Mouse (Mus musculus): ENCODE data around the gene Ncoa6. TPM values are rescaled to one million over a fixed set of nuclear protein-coding genes. Genes with fewer than 3 reads are reported as not detected.

Gene Ncoa6
- total and polyA plus RNA-seq, 3 experiments, result 17.8 to 22.9 (median 20.5) TPM

DNA sequence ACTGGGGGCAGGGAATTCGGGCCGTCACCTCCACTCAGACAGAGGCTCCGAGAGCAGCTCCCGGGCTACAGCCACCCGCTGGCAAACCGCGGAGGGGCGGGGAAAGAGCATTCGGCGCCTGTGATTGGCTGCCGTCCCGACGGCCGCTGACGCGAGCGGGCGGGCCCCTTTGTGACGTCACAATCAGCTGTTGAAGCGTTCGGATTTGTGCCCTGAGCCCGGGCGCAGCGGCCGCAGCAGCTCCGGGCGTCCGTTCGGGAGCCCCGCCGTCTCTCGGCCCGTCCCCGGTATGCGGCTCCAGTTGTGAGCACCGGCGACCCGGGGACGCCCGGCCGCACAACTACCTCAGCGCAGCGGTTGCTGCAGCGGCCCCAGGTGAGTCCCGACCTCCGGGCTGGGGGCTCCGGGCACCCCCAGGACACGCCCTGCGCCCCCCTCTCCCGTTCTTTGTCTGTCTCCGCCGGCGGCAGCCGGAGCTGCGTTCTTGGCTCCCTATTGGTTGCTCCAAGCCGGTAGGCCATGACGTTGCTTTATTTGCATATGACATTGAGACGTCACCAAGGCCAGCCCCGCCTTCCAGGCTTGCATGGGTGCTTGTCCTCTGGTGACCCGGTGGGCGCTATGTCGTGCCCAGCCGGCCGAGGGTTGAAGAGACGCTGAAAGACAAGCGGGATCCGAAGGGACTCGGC is 91.9 kb downstream of the Ncoa6 start:
- Histone ChIP-seq H3K9ac (ENCODE audit: low read depth, low read length) (peak overlapping the region; percentile 89), H3K36me3 (ENCODE audit: control insufficient read depth, insufficient read depth, low read length) (peaks cover 3% of the 10 kb centered on the region; the same call in 1 of the 2 replicates), H3K27ac (peak overlapping the region; percentile 100), H3K4me3 (peak overlapping the region; percentile 81), H3K79me2 (replicated peaks; ENCODE audit: control insufficient read depth, insufficient read depth, low read length) (no peaks in the 10 kb centered on the region), H3K27me3 (ENCODE audit: control insufficient read depth, insufficient read depth, low read length) (no peaks in the 10 kb centered on the region), H3K4me1 (ENCODE audit: control insufficient read depth, insufficient read depth, low read length) (peaks cover 3% of the 10 kb centered on the region)
- WGBS, result under 1% methylated on average over 68 of the region's 68 CpGs
- DNase-seq, result peak; percentile 98 to 99
- peak; percentile 84 for TF ChIP-seq POLR2A (IDR thresholded peaks at IDR 0.05; ENCODE audit: insufficient read depth, low read depth, low read length)
- TF ChIP-seq EP300 (IDR thresholded peaks at IDR 0.05; ENCODE audit: insufficient read depth, low read depth, low read length), result 0 out of 2 replicates have a peak, but pooled peaks have one; percentile 74
- TF ChIP-seq CTCF (IDR thresholded peaks at IDR 0.05), result peak; percentile 11; the same call in 1 of the 2 replicates
- intact Hi-C loops (cut with DNase I), result loop anchor here (1.0 to 5.0 kb wide), 2 partner anchors 24 to 299 kb away; partner anchors contain the start of gene Pigu

DNA sequence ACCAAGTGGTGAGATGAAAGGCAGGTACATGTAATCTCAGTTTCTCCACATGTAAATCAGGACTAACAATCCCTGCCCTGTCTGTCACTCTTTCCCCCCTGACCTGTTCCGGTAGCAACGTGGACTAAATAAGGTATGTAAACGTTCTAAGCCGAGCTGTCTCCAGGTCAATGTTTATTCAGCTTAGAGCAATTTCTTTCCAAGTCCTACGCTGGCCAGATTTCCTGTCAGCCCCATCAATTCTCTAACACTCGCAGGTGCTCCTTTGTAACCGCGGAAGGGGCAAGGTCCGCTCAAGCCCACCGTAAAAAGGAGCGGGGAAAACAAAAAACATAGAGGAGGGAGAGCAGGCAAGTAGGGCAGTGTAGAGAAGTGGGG is 92.6 kb downstream of the Ncoa6 start:
- H3K27me3 ChIP-seq (ENCODE audit: control insufficient read depth, insufficient read depth, low read length), result no peaks in the 10 kb centered on the region
- H3K27ac ChIP-seq, result peak overlapping the region; percentile 100
- intact Hi-C loops (cut with DNase I), result loop anchor here (1.0 to 5.0 kb wide), 2 partner anchors 24 to 299 kb away; partner anchors contain the start of gene Pigu
- H3K4me3 ChIP-seq, result peak overlapping the region; percentile 81
- TF ChIP-seq POLR2A (IDR thresholded peaks at IDR 0.05; ENCODE audit: insufficient read depth, low read depth, low read length) (no peak), CTCF (IDR thresholded peaks at IDR 0.05) (no peak), EP300 (IDR thresholded peaks at IDR 0.05; ENCODE audit: insufficient read depth, low read depth, low read length) (no peak)
- H3K79me2 ChIP-seq (replicated peaks; ENCODE audit: control insufficient read depth, insufficient read depth, low read length), result no peaks in the 10 kb centered on the region
- peak overlapping the region; percentile 70 for H3K9ac ChIP-seq (ENCODE audit: low read depth, low read length)
- DNase-seq, result no peak
- peaks cover 3% of the 10 kb centered on the region; the same call in 1 of the 2 replicates for H3K36me3 ChIP-seq (ENCODE audit: control insufficient read depth, insufficient read depth, low read length)
- WGBS, result 3% methylated on average over 11 of the region's 11 CpGs
- peaks cover 3% of the 10 kb centered on the region for H3K4me1 ChIP-seq (ENCODE audit: control insufficient read depth, insufficient read depth, low read length)

DNA sequence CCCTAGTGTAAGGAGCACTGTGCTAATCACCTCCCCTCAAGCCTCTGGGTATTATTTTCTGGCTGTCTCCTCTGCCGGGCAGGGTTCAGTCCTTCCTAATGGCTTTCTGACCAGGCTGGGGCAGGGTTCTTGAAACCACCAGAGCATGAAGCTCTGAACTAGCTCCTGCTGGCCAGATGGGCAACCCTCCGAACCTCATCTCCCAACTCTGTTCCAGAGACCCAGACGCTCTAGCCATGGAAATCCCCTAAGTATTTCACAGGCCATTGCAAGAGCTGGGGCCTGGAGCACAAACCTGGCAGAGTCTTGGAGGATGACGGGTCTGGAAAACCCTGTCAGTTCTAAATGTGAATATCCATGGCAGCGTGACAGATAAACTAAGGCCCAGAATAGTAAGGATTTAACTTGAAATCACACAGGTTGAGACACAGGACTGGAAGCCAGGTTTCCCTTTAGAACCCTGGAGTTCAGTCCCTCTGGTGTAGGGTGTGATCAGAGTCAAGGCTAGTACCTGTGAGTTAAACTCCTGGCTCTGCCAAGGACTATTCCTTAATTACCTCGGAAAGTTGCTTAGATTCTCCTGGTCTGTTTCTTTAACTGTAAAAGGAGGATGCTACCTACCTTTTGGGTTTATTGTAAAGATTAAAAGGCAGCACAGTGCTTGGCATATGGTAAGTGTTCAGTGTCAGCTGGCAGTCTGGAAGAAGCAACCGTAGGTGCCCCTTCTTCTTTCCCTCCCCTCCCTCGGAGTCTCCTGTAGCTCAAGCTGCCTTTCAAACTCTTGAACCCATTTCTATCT is 93.2 kb downstream of the Ncoa6 start, which contains the start of gene Trp53inp2:
Trp53inp2 (plus strand) TSS at position 799 of the 799 bp plus-strand sequence.
- no peak for DNase-seq
- Histone ChIP-seq H3K36me3 (ENCODE audit: control insufficient read depth, insufficient read depth, low read length) (peaks cover 3% of the 10 kb centered on the region; the same call in 1 of the 2 replicates), H3K27me3 (ENCODE audit: control insufficient read depth, insufficient read depth, low read length) (no peaks in the 10 kb centered on the region), H3K79me2 (replicated peaks; ENCODE audit: control insufficient read depth, insufficient read depth, low read length) (no peaks in the 10 kb centered on the region), H3K4me1 (ENCODE audit: control insufficient read depth, insufficient read depth, low read length) (peaks cover 3% of the 10 kb centered on the region), H3K9ac (ENCODE audit: low read depth, low read length) (peak within 1 kb of the TSS; percentile 89), H3K27ac (peak within 1 kb of the TSS; percentile 100), H3K4me3 (peak within 1 kb of the TSS; percentile 81)
- intact Hi-C loops (cut with DNase I), result loop anchor here (1.0 to 5.0 kb wide), 2 partner anchors 23 to 298 kb away; partner anchors contain the start of gene Pigu
- TF ChIP-seq POLR2A (IDR thresholded peaks at IDR 0.05; ENCODE audit: insufficient read depth, low read depth, low read length) (no peak), EP300 (IDR thresholded peaks at IDR 0.05; ENCODE audit: insufficient read depth, low read depth, low read length) (no peak), CTCF (IDR thresholded peaks at IDR 0.05) (no peak)
- 55% methylated on average over 8 of the region's 8 CpGs for WGBS

- intact Hi-C loops (cut with DNase I), result no loop called here
- Histone ChIP-seq H3K79me2 (replicated peaks; ENCODE audit: control insufficient read depth, insufficient read depth, low read length) (no peaks in the 10 kb centered on the region), H3K4me1 (ENCODE audit: control insufficient read depth, insufficient read depth, low read length) (no peaks in the 10 kb centered on the region; the same call in 1 of the 2 replicates), H3K27ac (no peak overlapping the region), H3K9ac (ENCODE audit: low read depth, low read length) (no peak overlapping the region), H3K4me3 (no peak overlapping the region), H3K36me3 (ENCODE audit: control insufficient read depth, insufficient read depth, low read length) (no peaks in the 10 kb centered on the region), H3K27me3 (ENCODE audit: control insufficient read depth, insufficient read depth, low read length) (no peaks in the 10 kb centered on the region)
- no peak for TF ChIP-seq EP300 (IDR thresholded peaks at IDR 0.05; ENCODE audit: insufficient read depth, low read depth, low read length)
- no peak for TF ChIP-seq POLR2A (IDR thresholded peaks at IDR 0.05; ENCODE audit: insufficient read depth, low read depth, low read length)
- no peak for TF ChIP-seq CTCF (IDR thresholded peaks at IDR 0.05)
- 81% methylated on average over 10 of the region's 10 CpGs for WGBS
- DNase-seq, result no peak
Observed at GRCm38 (mm10) chr2:155376191-155376590, 97.5 kb downstream of the Ncoa6 start.

- no peaks in the 10 kb centered on the region for H3K27me3 ChIP-seq (ENCODE audit: control insufficient read depth, insufficient read depth, low read length)
- H3K4me3 ChIP-seq, result no peak overlapping the region
- peaks cover 5% of the 10 kb centered on the region; the same call in 1 of the 2 replicates for H3K36me3 ChIP-seq (ENCODE audit: control insufficient read depth, insufficient read depth, low read length)
- TF ChIP-seq EP300 (IDR thresholded peaks at IDR 0.05; ENCODE audit: insufficient read depth, low read depth, low read length) (no peak), CTCF (IDR thresholded peaks at IDR 0.05) (no peak), POLR2A (IDR thresholded peaks at IDR 0.05; ENCODE audit: insufficient read depth, low read depth, low read length) (no peak)
- intact Hi-C loops (cut with DNase I), result no loop called here
- DNase-seq, result no peak
- peaks cover 5% of the 10 kb centered on the region for H3K4me1 ChIP-seq (ENCODE audit: control insufficient read depth, insufficient read depth, low read length)
- no peak overlapping the region for H3K9ac ChIP-seq (ENCODE audit: low read depth, low read length)
- no peak overlapping the region for H3K27ac ChIP-seq
- no peaks in the 10 kb centered on the region for H3K79me2 ChIP-seq (replicated peaks; ENCODE audit: control insufficient read depth, insufficient read depth, low read length)
Observed at GRCm38 (mm10) chr2:155374521-155374920, 99.2 kb downstream of the Ncoa6 start.
